Comparison of ENCODE assay signal across 28 mouse cellular contexts in genomic region chr9:52241577-52241976, GRCm38 (mm10).
DNase-seq lines count a peak whose midpoint lies in the region; ATAC-seq lines count a peak whose summit lies in the region.
"Had no signal": no experiment of that assay in that cellular context is flagged by ENCODE, and none has a peak within 500 bp of the region (broad histone marks: within the 10 kb centered on the region; RNA-seq: fewer than 3 reads in every experiment).

No protein-coding gene starts in this region.

- no peak overlapping the region for H3K9ac ChIP-seq in midbrain, embryonic 13.5 days (replicated peaks)
- no peak overlapping the region for H3K9ac ChIP-seq in midbrain, embryonic 11.5 days (ENCODE audit: low read length)
- no peak overlapping the region for H3K9ac ChIP-seq in midbrain, embryonic 14.5 days (replicated peaks; ENCODE audit: low read length)
- H3K9ac ChIP-seq in neural tube, embryonic 15.5 days (replicated peaks): no peak overlapping the region
- H3K9ac ChIP-seq: embryonic facial prominence, embryonic 12.5 days; heart, embryonic 12.5 days; intestine, embryonic 15.5 days; limb, embryonic 12.5 days; liver, embryonic 15.5 days; lung, embryonic 14.5 days had no signal

- no peak overlapping the region for H3K4me2 ChIP-seq in midbrain, embryonic 13.5 days (replicated peaks)
- H3K4me2 ChIP-seq in midbrain, embryonic 11.5 days: no peak overlapping the region
- H3K4me2 ChIP-seq in midbrain, embryonic 14.5 days (ENCODE audit: low read length): peak overlapping the region; percentile 9; the same call in 1 of the 2 replicates
- H3K4me2 ChIP-seq in neural tube, embryonic 15.5 days: no peak overlapping the region
- H3K4me2 ChIP-seq: embryonic facial prominence, embryonic 12.5 days; heart, embryonic 12.5 days; intestine, embryonic 15.5 days; limb, embryonic 12.5 days; liver, embryonic 15.5 days; lung, embryonic 14.5 days had no signal

- H3K4me1 ChIP-seq in heart, embryonic 10.5 days: peaks cover 22% of the 10 kb centered on the region; the same call in 1 of the 2 replicates
- H3K4me1 ChIP-seq in midbrain, embryonic 13.5 days (replicated peaks): peaks cover 35% of the 10 kb centered on the region
- H3K4me1 ChIP-seq in midbrain, embryonic 11.5 days (ENCODE audit: control insufficient read depth, insufficient read depth, low read length): no peaks in the 10 kb centered on the region
- peaks cover 19% of the 10 kb centered on the region; the same call in 1 of the 2 replicates for H3K4me1 ChIP-seq in midbrain, embryonic 14.5 days (ENCODE audit: control insufficient read depth, insufficient read depth, low read length)
- peaks cover 7% of the 10 kb centered on the region; the same call in 1 of the 2 replicates for H3K4me1 ChIP-seq in neural tube, embryonic 15.5 days
- H3K4me1 ChIP-seq: intestine, embryonic 15.5 days; liver, embryonic 15.5 days had no signal

- H3K36me3 ChIP-seq in heart, embryonic 10.5 days: no peaks in the 10 kb centered on the region
- no peaks in the 10 kb centered on the region for H3K36me3 ChIP-seq in midbrain, embryonic 13.5 days
- no peaks in the 10 kb centered on the region for H3K36me3 ChIP-seq in midbrain, embryonic 11.5 days (ENCODE audit: control insufficient read depth, insufficient read depth, low read length)
- H3K36me3 ChIP-seq in midbrain, embryonic 14.5 days (ENCODE audit: control insufficient read depth, insufficient read depth, low read length): no peaks in the 10 kb centered on the region
- H3K36me3 ChIP-seq in neural tube, embryonic 15.5 days: no peaks in the 10 kb centered on the region
- H3K36me3 ChIP-seq: embryonic facial prominence, embryonic 12.5 days; G1E; heart, embryonic 12.5 days; intestine, embryonic 15.5 days; limb, embryonic 12.5 days; liver, embryonic 15.5 days had no signal

- no peak overlapping the region for H3K27ac ChIP-seq in heart, embryonic 10.5 days
- H3K27ac ChIP-seq in midbrain, embryonic 13.5 days: peak overlapping the region; percentile 82
- no peak overlapping the region for H3K27ac ChIP-seq in midbrain, embryonic 11.5 days (ENCODE audit: low read depth, low read length)
- H3K27ac ChIP-seq in midbrain, embryonic 14.5 days (replicated peaks; ENCODE audit: low read depth, low read length): peak overlapping the region; percentile 77
- H3K27ac ChIP-seq in neural tube, embryonic 15.5 days (replicated peaks): peak overlapping the region; percentile 61
- H3K27ac ChIP-seq: embryonic facial prominence, embryonic 12.5 days; intestine, embryonic 15.5 days; kidney, postnatal 0 days; limb, embryonic 12.5 days; liver, embryonic 15.5 days had no signal

- WGBS in heart, embryonic 10.5 days: 75% methylated on average over 4 of the region's 4 CpGs
- 37% methylated on average over 4 of the region's 4 CpGs for WGBS in midbrain, embryonic 13.5 days
- 55% methylated on average over 4 of the region's 4 CpGs for WGBS in midbrain, embryonic 11.5 days
- WGBS in midbrain, embryonic 14.5 days: 26% methylated on average over 4 of the region's 4 CpGs
- 36% methylated on average over 4 of the region's 4 CpGs for WGBS in neural tube, embryonic 15.5 days

- H3K4me3 ChIP-seq in heart, embryonic 10.5 days: no peak overlapping the region
- no peak overlapping the region for H3K4me3 ChIP-seq in midbrain, embryonic 13.5 days (replicated peaks)
- H3K4me3 ChIP-seq in midbrain, embryonic 11.5 days (ENCODE audit: low read depth, low read length): no peak overlapping the region
- H3K4me3 ChIP-seq in midbrain, embryonic 14.5 days (replicated peaks; ENCODE audit: low read depth, low read length): no peak overlapping the region
- no peak overlapping the region for H3K4me3 ChIP-seq in neural tube, embryonic 15.5 days (replicated peaks)
- H3K4me3 ChIP-seq: embryonic facial prominence, embryonic 12.5 days; heart, embryonic 12.5 days; intestine, embryonic 15.5 days; limb, embryonic 12.5 days; liver, embryonic 15.5 days had no signal

- no peaks in the 10 kb centered on the region for H3K27me3 ChIP-seq in heart, embryonic 10.5 days (ENCODE audit: insufficient read depth, poor library complexity, severe bottlenecking)
- H3K27me3 ChIP-seq in midbrain, embryonic 13.5 days: no peaks in the 10 kb centered on the region
- H3K27me3 ChIP-seq in midbrain, embryonic 11.5 days (ENCODE audit: control insufficient read depth, insufficient read depth, low read length): no peaks in the 10 kb centered on the region
- H3K27me3 ChIP-seq in midbrain, embryonic 14.5 days (ENCODE audit: control insufficient read depth, insufficient read depth, low read length): no peaks in the 10 kb centered on the region
- H3K27me3 ChIP-seq in neural tube, embryonic 15.5 days (replicated peaks): no peaks in the 10 kb centered on the region
- H3K27me3 ChIP-seq: embryonic facial prominence, embryonic 12.5 days; heart, embryonic 12.5 days; intestine, embryonic 15.5 days; limb, embryonic 12.5 days; liver, embryonic 15.5 days had no signal

- no peaks in the 10 kb centered on the region for H3K9me3 ChIP-seq in heart, embryonic 10.5 days
- H3K9me3 ChIP-seq in midbrain, embryonic 13.5 days: no peaks in the 10 kb centered on the region
- H3K9me3 ChIP-seq in midbrain, embryonic 11.5 days (ENCODE audit: control insufficient read depth, low read length): no peaks in the 10 kb centered on the region
- H3K9me3 ChIP-seq in midbrain, embryonic 14.5 days (ENCODE audit: control insufficient read depth, low read length): no peaks in the 10 kb centered on the region
- H3K9me3 ChIP-seq in neural tube, embryonic 15.5 days (replicated peaks): no peaks in the 10 kb centered on the region
- H3K9me3 ChIP-seq: embryonic facial prominence, embryonic 12.5 days; G1E; heart, embryonic 12.5 days; intestine, embryonic 15.5 days; limb, embryonic 12.5 days; liver, embryonic 15.5 days had no signal

- peak; percentile 2 for DNase-seq in heart, adult 11 months
- no peak for DNase-seq in heart, embryonic 10.5 days (ENCODE audit: low spot score)
- no peak for DNase-seq in midbrain, embryonic 11.5 days (ENCODE audit: low spot score, missing footprints)
- DNase-seq in midbrain, embryonic 14.5 days: peak; percentile 57
- DNase-seq in gastrocnemius, postnatal 4 days (ENCODE audit: low spot score in 2 of 2): no peak
- DNase-seq in left cerebral cortex, adult 9 months (ENCODE audit: low spot score in 2 of 2): no peak
- DNase-seq: adrenal gland, postnatal 10 days; cerebellum, adult 11 months; cerebellum, adult 9-10 months; embryo, embryonic 11 days; kidney, adult 8-10 months; kidney, postnatal 4 days; layer of hippocampus, adult 9-11 months; lung, postnatal 14 days; right cerebral cortex, adult 18-20 months; spleen, adult 18-20 months; thymus, postnatal 14 days had no signal

- ATAC-seq in midbrain, embryonic 13.5 days: 0 out of 2 replicates have a peak, but pooled peaks have one; percentile 17
- no peak for ATAC-seq in midbrain, embryonic 11.5 days (ENCODE audit: low FRiP score)
- ATAC-seq in midbrain, embryonic 14.5 days (ENCODE audit: low FRiP score, low TSS enrichment): no peak
- ATAC-seq in neural tube, embryonic 15.5 days (ENCODE audit: low FRiP score): no peak
- ATAC-seq: forebrain, embryonic 16.5 days; intestine, embryonic 15.5 days had no signal

Comparison
In these comparisons a context has a peak if more than half of its experiments do, and no peak if none do; other contexts are left out.
1. DNase-seq: peak in heart, adult 11 months (single experiment) and midbrain, embryonic 14.5 days (single experiment); none in heart, embryonic 10.5 days (single experiment), midbrain, embryonic 11.5 days (single experiment), gastrocnemius, postnatal 4 days (0 of 2) and left cerebral cortex, adult 9 months (0 of 2).
2. H3K27ac ChIP-seq: peak in midbrain, embryonic 13.5 days (single experiment), midbrain, embryonic 14.5 days (single experiment) and neural tube, embryonic 15.5 days (single experiment); none in heart, embryonic 10.5 days (single experiment) and midbrain, embryonic 11.5 days (single experiment).